Comparison of ENCODE assay signal across 17 mouse cellular contexts in genomic region chrX:106897707-106898275, GRCm38 (mm10). TPM values are rescaled to one million over a fixed set of nuclear protein-coding genes. Genes with fewer than 3 reads are reported as not detected.
DNase-seq lines count a peak whose midpoint lies in the region; TF ChIP-seq lines count a peak whose summit lies in the region.
"Had no signal": no experiment of that assay in that cellular context is flagged by ENCODE, and none has a peak within 500 bp of the region (broad histone marks: within the 10 kb centered on the region; RNA-seq: fewer than 3 reads in every experiment).

No protein-coding gene starts in this region.

- TF ChIP-seq CTCF in CH12.LX (conservative IDR thresholded peaks at IDR 0.05 in 1 of 2, IDR thresholded peaks at IDR 0.05 in 1 of 2; ENCODE audit: low read depth in 2 of 2, low read length in 2 of 2): peak in 1 of 2 experiments; percentile 42; a peak in 2 of 4 replicates
- TF ChIP-seq CTCF in brain, embryonic 14.5 days (IDR thresholded peaks at IDR 0.05; ENCODE audit: borderline replicate concordance, extremely low read depth, insufficient read depth, insufficient read length): no peak; the same call in 1 of the 2 replicates

- no peak overlapping the region for H3K4me2 ChIP-seq in CH12.LX (ENCODE audit: insufficient read depth, low read depth, poor library complexity, severe bottlenecking)
- H3K4me2 ChIP-seq: embryonic facial prominence, embryonic 13.5 days; forebrain, embryonic 13.5 days; kidney, embryonic 15.5 days; neural tube, embryonic 12.5 days; stomach, embryonic 15.5 days had no signal

- H3K4me1 ChIP-seq in heart, embryonic 10.5 days: no peaks in the 10 kb centered on the region
- H3K4me1 ChIP-seq in CH12.LX (ENCODE audit: control insufficient read depth in 1 of 2, insufficient read depth in 2 of 2): no peaks in the 10 kb centered on the region
- H3K4me1 ChIP-seq in limb, embryonic 10.5 days: no peaks in the 10 kb centered on the region
- H3K4me1 ChIP-seq: embryonic facial prominence, embryonic 13.5 days; forebrain, embryonic 13.5 days; kidney, embryonic 15.5 days; neural tube, embryonic 12.5 days; stomach, embryonic 15.5 days had no signal

- H3K79me2 ChIP-seq in CH12.LX (replicated peaks; ENCODE audit: control insufficient read depth, extremely low read depth, insufficient read depth, poor library complexity, severe bottlenecking): no peaks in the 10 kb centered on the region

- no peaks in the 10 kb centered on the region for H3K27me3 ChIP-seq in heart, embryonic 10.5 days (ENCODE audit: insufficient read depth, poor library complexity, severe bottlenecking)
- no peaks in the 10 kb centered on the region for H3K27me3 ChIP-seq in CH12.LX (replicated peaks)
- H3K27me3 ChIP-seq in limb, embryonic 10.5 days (ENCODE audit: low read depth, poor library complexity, severe bottlenecking): peaks cover 21% of the 10 kb centered on the region
- H3K27me3 ChIP-seq: forebrain, embryonic 13.5 days; kidney, embryonic 15.5 days; neural tube, embryonic 12.5 days; stomach, embryonic 15.5 days had no signal

- TF ChIP-seq RAD21 in CH12.LX (IDR thresholded peaks at IDR 0.05; ENCODE audit: low read depth, low read length): peak; percentile 26

- intact Hi-C loops in left cerebral cortex, postnatal 36 days (cut with DNase I): no loop called here

- TF ChIP-seq POLR2A in CH12.LX (IDR thresholded peaks at IDR 0.05; ENCODE audit: low read depth, low read length): no peak
- TF ChIP-seq POLR2A in brain, embryonic 14.5 days (IDR thresholded peaks at IDR 0.05; ENCODE audit: borderline replicate concordance, extremely low read depth, insufficient read depth, insufficient read length, poor library complexity, severe bottlenecking): no peak

- no peak for TF ChIP-seq EP300 in CH12.LX (IDR thresholded peaks at IDR 0.05; ENCODE audit: low read length)

- H3K9me3 ChIP-seq in heart, embryonic 10.5 days: no peaks in the 10 kb centered on the region
- H3K9me3 ChIP-seq in CH12.LX (replicated peaks; ENCODE audit: low read length): no peaks in the 10 kb centered on the region
- no peaks in the 10 kb centered on the region for H3K9me3 ChIP-seq in limb, embryonic 10.5 days (replicated peaks)
- H3K9me3 ChIP-seq: embryonic facial prominence, embryonic 13.5 days; forebrain, embryonic 13.5 days; kidney, embryonic 15.5 days; neural tube, embryonic 12.5 days; stomach, embryonic 15.5 days had no signal

- in situ Hi-C loops in CH12.LX (cut with MboI; ENCODE audit: low pct_ligation_motif_present, low pct_unique_long_range_greater_than_20kb, low sequenced_read_pairs): no loop called here

- no peak overlapping the region for H3K27ac ChIP-seq in heart, embryonic 10.5 days
- no peak overlapping the region for H3K27ac ChIP-seq in CH12.LX (ENCODE audit: insufficient read depth, low read depth)
- peak overlapping the region; percentile 46; the same call in 1 of the 2 replicates for H3K27ac ChIP-seq in limb, embryonic 10.5 days
- H3K27ac ChIP-seq: embryonic facial prominence, embryonic 13.5 days; forebrain, embryonic 13.5 days; kidney, embryonic 15.5 days; macrophage; neural tube, embryonic 12.5 days; stomach, embryonic 15.5 days had no signal

- 71% methylated on average over 2 of the region's 2 CpGs for WGBS in heart, embryonic 10.5 days
- 64% methylated on average over 2 of the region's 2 CpGs for WGBS in limb, embryonic 10.5 days

- dilution Hi-C loops in CH12.LX (cut with MboI; ENCODE audit: extremely low pct_ligation_motif_present, extremely low pct_unique_long_range_greater_than_20kb, low sequenced_read_pairs): no loop called here

- no peaks in the 10 kb centered on the region for H3K36me3 ChIP-seq in heart, embryonic 10.5 days
- no peaks in the 10 kb centered on the region for H3K36me3 ChIP-seq in CH12.LX (replicated peaks in 1 of 2; ENCODE audit: control insufficient read depth in 1 of 2, insufficient read depth in 1 of 2, low read length in 1 of 2)
- no peaks in the 10 kb centered on the region for H3K36me3 ChIP-seq in limb, embryonic 10.5 days
- H3K36me3 ChIP-seq: embryonic facial prominence, embryonic 13.5 days; kidney, embryonic 15.5 days; neural tube, embryonic 12.5 days; stomach, embryonic 15.5 days had no signal

- DNase-seq in heart, postnatal 4 days: peak; percentile 5
- DNase-seq in heart, embryonic 10.5 days (ENCODE audit: low spot score): no peak
- DNase-seq in CH12.LX (ENCODE audit: extremely low read depth): no peak
- peak; percentile 2 for DNase-seq in brain, embryonic 14.5 days (ENCODE audit: low read depth)
- no peak for DNase-seq in limb, embryonic 10.5 days (ENCODE audit: low spot score)
- DNase-seq in left cerebral cortex, postnatal 36 days (ENCODE audit: low spot score in 2 of 2): no peak
- no peak for DNase-seq in cerebellum, postnatal 14 days
- DNase-seq: cerebellum, adult 18-20 months; thymus, postnatal 14 days had no signal

- H3K4me3 ChIP-seq in heart, embryonic 10.5 days: no peak overlapping the region
- H3K4me3 ChIP-seq in CH12.LX (replicated peaks in 1 of 3; ENCODE audit: low read depth in 2 of 3, low read length in 2 of 3, poor library complexity in 1 of 3): no peak overlapping the region
- H3K4me3 ChIP-seq in limb, embryonic 10.5 days: no peak overlapping the region
- H3K4me3 ChIP-seq: embryonic facial prominence, embryonic 13.5 days; forebrain, embryonic 13.5 days; kidney, embryonic 15.5 days; neural tube, embryonic 12.5 days; stomach, embryonic 15.5 days had no signal

- H3K9ac ChIP-seq in CH12.LX (ENCODE audit: insufficient read depth, low read depth): no peak overlapping the region
- H3K9ac ChIP-seq: embryonic facial prominence, embryonic 13.5 days; forebrain, embryonic 13.5 days; kidney, embryonic 15.5 days; neural tube, embryonic 12.5 days; stomach, embryonic 15.5 days had no signal

TF ChIP-seq in CH12.LX, 34 proteins besides CTCF, POLR2A, EP300 and RAD21:
- no peak for TF ChIP-seq CHD1 (IDR thresholded peaks at IDR 0.05; ENCODE audit: low read depth, low read length)
- no peak for TF ChIP-seq MAFK (IDR thresholded peaks at IDR 0.05; ENCODE audit: insufficient replicate concordance, low read length)
- TF ChIP-seq SMC3 (IDR thresholded peaks at IDR 0.05; ENCODE audit: low read depth, low read length): peak; percentile 29; the same call in 1 of the 2 replicates
- no peak for TF ChIP-seq JUN (IDR thresholded peaks at IDR 0.05; ENCODE audit: insufficient read depth, low read depth, low read length)
- TF ChIP-seq MYC (IDR thresholded peaks at IDR 0.05; ENCODE audit: low read depth, low read length): no peak
- no peak for TF ChIP-seq ETS1 (conservative IDR thresholded peaks at IDR 0.05; ENCODE audit: low read depth, low read length)
- no peak for TF ChIP-seq ZMIZ1 (IDR thresholded peaks at IDR 0.05; ENCODE audit: low read depth, low read length)
- TF ChIP-seq ZKSCAN1 (IDR thresholded peaks at IDR 0.05; ENCODE audit: borderline replicate concordance, low read depth, low read length): no peak
TF ChIP-seq in CH12.LX: peak in this region for 1.

RNA-seq across cellular contexts. Expression of gene Lpar4, which starts 22.6 kb away (rescaled TPM):
- total RNA-seq in heart, postnatal 4 days (2021): 10 to 100 TPM; 10.8 to 12.6 TPM
- 5.2 and 8.7 TPM in 2 replicates for polyA plus RNA-seq in heart, embryonic 10.5 days (2016; fragmentation: Nextera tagmentation; extraction: Ambion mirVana)
- total RNA-seq in CH12.LX (2012; rRNA removed) (0.25 and 0.29 TPM in 2 replicates), CH12.LX (2014; rRNA removed) (not detected in 2 replicates)
- polyA plus RNA-seq in CH12.LX (2012; ENCODE audit: insufficient read length, low read depth): not detected in 2 replicates
- polyA plus RNA-seq in brain, embryonic 14.5 days (2012; rRNA removed): 2.9 and 3.9 TPM in 2 replicates
- polyA plus RNA-seq in limb, embryonic 10.5 days (2016; fragmentation: Nextera tagmentation; extraction: Ambion mirVana): 15.9 and 23.3 TPM in 2 replicates
- total RNA-seq in left cerebral cortex, postnatal 36 days (2021): under 1 TPM; 0.76 to 0.77 TPM
- polyA plus RNA-seq: macrophage; small intestine, adult 2 months had no signal

RNA-seq across cellular contexts. Expression of gene Rtl3, which starts 57.3 kb away (rescaled TPM):
- 10 to 100 TPM; 10.1 to 10.3 TPM for total RNA-seq in heart, postnatal 4 days (2021)
- 1.5 and 3.0 TPM in 2 replicates for polyA plus RNA-seq in heart, embryonic 10.5 days (2016; fragmentation: Nextera tagmentation; extraction: Ambion mirVana)
- total RNA-seq in CH12.LX (2012; rRNA removed): not detected in 2 replicates
- total RNA-seq in CH12.LX (2014; rRNA removed): not detected in 2 replicates
- not detected in 2 replicates for polyA plus RNA-seq in CH12.LX (2012; ENCODE audit: insufficient read length, low read depth)
- 2.1 and 2.2 TPM in 2 replicates for polyA plus RNA-seq in brain, embryonic 14.5 days (2012; rRNA removed)
- polyA plus RNA-seq in limb, embryonic 10.5 days (2016; fragmentation: Nextera tagmentation; extraction: Ambion mirVana): 0.35 and 2.3 TPM in 2 replicates
- total RNA-seq in left cerebral cortex, postnatal 36 days (2021): not detected
- total RNA-seq: liver, adult 2 months had no signal
- polyA plus RNA-seq: liver, adult 2 months; macrophage; small intestine, adult 2 months had no signal

Comparison
In these comparisons a context has a peak if more than half of its experiments do, and no peak if none do; other contexts are left out.
1. DNase-seq: peak in heart, postnatal 4 days (single experiment) and brain, embryonic 14.5 days (single experiment); none in heart, embryonic 10.5 days (single experiment), CH12.LX (single experiment), limb, embryonic 10.5 days (single experiment), left cerebral cortex, postnatal 36 days (0 of 2) and cerebellum, postnatal 14 days (0 of 2).